Mouse (Mus musculus) c-Kit-positive CD71-negative TER-119-negative erythroid progenitor cells, embryonic 14.5 days (primary cell): ENCODE data around the gene Plcd3.

Experiments
- DNase-seq: peaks from one replicate; pipeline ENCODE4 v3.0.0-alpha.2; 2013; ENCODE audit warnings: low read depth

Plcd3 gene

DNA sequence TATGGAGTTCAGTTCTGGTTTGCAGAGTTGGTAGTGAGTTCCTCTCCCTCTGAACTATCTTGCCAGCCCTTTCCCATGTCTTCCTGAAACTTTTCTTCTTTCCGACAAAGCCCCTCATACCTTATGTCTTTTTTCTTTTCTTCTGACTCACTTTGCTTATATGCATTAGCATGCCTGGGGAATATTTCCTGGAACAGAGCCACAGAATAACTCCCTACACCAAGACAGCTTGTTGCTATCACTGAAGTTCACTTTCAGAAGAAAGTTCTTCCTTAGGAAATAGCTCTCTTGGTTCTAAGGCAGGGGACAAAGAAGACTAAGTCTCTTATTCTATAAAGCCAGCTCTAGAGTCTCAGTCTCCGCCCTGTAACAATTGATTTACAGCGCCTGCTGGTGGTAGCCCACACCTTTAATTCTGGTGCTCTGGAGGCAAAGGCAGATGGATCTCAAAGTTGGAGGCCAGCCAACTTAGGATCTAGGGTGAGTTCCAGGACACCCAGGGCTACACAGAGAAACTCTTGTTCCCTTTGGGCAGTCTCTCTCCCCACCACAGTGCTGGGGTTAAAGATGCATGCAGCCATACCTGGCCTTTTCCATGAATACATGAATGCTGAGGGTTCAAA lies 80.6 kb downstream of the Plcd3 start:
- no peak for DNase-seq
